Mouse (Mus musculus): ENCODE measurements around the gene Exoc1. TPM values are rescaled to one million over a fixed set of nuclear protein-coding genes. Genes with fewer than 3 reads are reported as not detected.

The Exoc1 gene
- 60.6 and 63.2 TPM in 2 replicates for polyA plus RNA-seq (2015; fragmentation: Nextera tagmentation; extraction: Ambion mirVana)

- Histone ChIP-seq H3K4me3 (peak within 1 kb of the TSS; percentile 94), H3K27ac (peak within 1 kb of the TSS; percentile 81), H3K27me3 (replicated peaks) (no peaks in the 10 kb centered on the region), H3K4me1 (peaks cover 16% of the 10 kb centered on the region), H3K36me3 (replicated peaks) (no peaks in the 10 kb centered on the region), H3K9ac (peak within 1 kb of the TSS; percentile 75), H3K4me2 (peak within 1 kb of the TSS; percentile 82), H3K9me3 (no peaks in the 10 kb centered on the region)
- ATAC-seq (replicated peaks): peak; percentile 100
- under 1% methylated on average over 39 of the region's 39 CpGs for WGBS
These were observed at the start of gene Exoc1 for GRCm38 (mm10) chr5:76529040-76529703. Exoc1 (plus strand) TSS chr5:76529311.

DNA sequence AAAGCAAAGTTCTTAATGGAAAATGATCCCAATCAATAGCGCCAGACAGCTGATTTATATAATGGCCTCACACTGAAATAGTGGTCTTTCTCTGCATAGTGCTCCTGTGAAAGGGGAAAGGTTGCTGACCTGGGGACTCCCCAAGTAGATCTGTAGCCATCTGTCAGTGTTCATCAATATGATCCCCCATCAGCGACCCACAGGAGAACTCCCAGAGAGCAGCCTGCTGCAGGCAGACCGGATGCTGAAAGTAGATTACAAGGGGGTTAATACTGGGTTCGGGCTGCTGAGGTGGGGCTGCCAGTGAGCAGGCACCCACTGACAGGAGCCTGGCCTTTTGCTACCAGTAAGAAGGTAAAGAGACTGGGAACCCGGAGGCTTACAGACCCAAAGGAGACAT lies 45.3 kb upstream of the Exoc1 start, which contains the start of gene Gm7271:
TSS of gene Gm7271 (plus strand) at position 230 of the 400 bp plus-strand sequence.
- Histone ChIP-seq H3K4me1 (0 out of 2 replicates have a peak, but pooled peaks cover 3% of the 10 kb centered on the region), H3K4me3 (no peak within 1 kb of the TSS), H3K36me3 (replicated peaks) (no peaks in the 10 kb centered on the region), H3K4me2 (no peak within 1 kb of the TSS), H3K27ac (no peak within 1 kb of the TSS), H3K27me3 (replicated peaks) (no peaks in the 10 kb centered on the region), H3K9ac (no peak within 1 kb of the TSS), H3K9me3 (no peaks in the 10 kb centered on the region)
- WGBS: 48% methylated on average over 5 of the region's 5 CpGs
- ATAC-seq (replicated peaks): no peak

DNA sequence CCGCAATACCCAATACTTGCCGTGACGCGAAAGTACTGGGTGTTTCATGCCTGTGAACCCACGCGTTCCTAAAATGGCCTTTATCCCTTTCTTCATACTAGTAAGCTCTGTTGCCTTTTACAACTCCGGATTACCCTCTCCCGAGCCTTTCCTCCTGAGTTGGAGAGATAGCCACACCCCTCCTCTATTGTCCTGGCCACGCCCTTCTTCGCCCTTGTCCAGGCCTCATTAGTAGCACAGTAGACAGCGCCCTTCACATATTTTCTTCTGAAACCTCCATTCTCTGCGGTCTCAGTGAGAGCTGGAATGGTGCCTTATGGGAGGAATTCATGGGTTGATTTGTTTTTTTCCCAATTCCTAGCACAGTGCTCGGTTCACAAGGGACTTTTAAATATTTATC lies 34.0 kb upstream of the Exoc1 start:
- Histone ChIP-seq H3K27ac (no peak overlapping the region), H3K36me3 (replicated peaks) (no peaks in the 10 kb centered on the region), H3K9me3 (no peaks in the 10 kb centered on the region), H3K4me3 (no peak overlapping the region), H3K27me3 (replicated peaks) (no peaks in the 10 kb centered on the region), H3K4me2 (no peak overlapping the region), H3K9ac (no peak overlapping the region), H3K4me1 (no peaks in the 10 kb centered on the region)
- no peak for ATAC-seq (replicated peaks)
- 78% methylated on average over 13 of the region's 13 CpGs for WGBS

GRCm38 (mm10) chr5:76522446-76522845 lies 6.7 kb upstream of the Exoc1 start:
- Histone ChIP-seq H3K4me2 (no peak overlapping the region), H3K9ac (no peak overlapping the region), H3K27ac (no peak overlapping the region), H3K27me3 (replicated peaks) (no peaks in the 10 kb centered on the region), H3K4me1 (no peaks in the 10 kb centered on the region), H3K36me3 (replicated peaks) (no peaks in the 10 kb centered on the region), H3K4me3 (no peak overlapping the region), H3K9me3 (no peaks in the 10 kb centered on the region)
- 82% methylated on average over 1 of the region's 1 CpGs for WGBS
- ATAC-seq (replicated peaks): no peak

GRCm38 (mm10) chr5:76524623-76525022 lies 4.5 kb upstream of the Exoc1 start:
- Histone ChIP-seq H3K36me3 (replicated peaks) (no peaks in the 10 kb centered on the region), H3K9me3 (no peaks in the 10 kb centered on the region), H3K4me2 (no peak overlapping the region), H3K4me3 (no peak overlapping the region), H3K4me1 (no peaks in the 10 kb centered on the region), H3K27me3 (replicated peaks) (no peaks in the 10 kb centered on the region), H3K27ac (no peak overlapping the region), H3K9ac (no peak overlapping the region)
- WGBS: 72% methylated on average over 5 of the region's 5 CpGs
- ATAC-seq (replicated peaks): no peak

GRCm38 (mm10) chr5:76525066-76525465 lies 4.0 kb upstream of the Exoc1 start:
- no peak for ATAC-seq (replicated peaks)
- H3K36me3 ChIP-seq (replicated peaks): no peaks in the 10 kb centered on the region

DNA sequence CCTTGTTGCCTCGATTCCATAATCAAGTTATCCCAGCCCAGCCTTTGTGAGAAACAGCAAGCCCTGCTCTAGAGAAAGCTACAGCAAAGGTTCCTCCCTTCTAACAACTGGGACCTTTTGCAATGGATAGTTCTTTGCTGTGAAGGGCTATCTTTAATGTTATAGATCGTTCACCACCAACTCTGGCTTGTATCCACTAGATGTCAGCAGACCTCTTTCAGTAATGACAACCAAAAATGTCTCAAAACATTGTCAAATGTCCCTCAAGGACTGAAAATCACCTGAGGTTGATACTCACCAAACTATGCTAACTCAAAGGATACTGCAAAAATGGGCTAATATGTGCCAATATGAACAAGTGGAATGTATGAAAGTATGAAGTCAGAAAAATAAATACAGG lies 3.3 kb upstream of the Exoc1 start:
- no peaks in the 10 kb centered on the region for H3K27me3 ChIP-seq (replicated peaks)
- no peak for ATAC-seq (replicated peaks)
- no peaks in the 10 kb centered on the region for H3K9me3 ChIP-seq
- no peak overlapping the region for H3K4me2 ChIP-seq
- no peak overlapping the region for H3K27ac ChIP-seq
- 42% methylated on average over 2 of the region's 2 CpGs for WGBS
- H3K4me1 ChIP-seq: peaks cover 11% of the 10 kb centered on the region
- H3K36me3 ChIP-seq (replicated peaks): no peaks in the 10 kb centered on the region
- H3K9ac ChIP-seq: no peak overlapping the region
- H3K4me3 ChIP-seq: no peak overlapping the region

More at GRCm38 (mm10) chr5:76525066-76525465, 4.0 kb upstream of the Exoc1 start:
- peaks cover 4% of the 10 kb centered on the region for H3K4me1 ChIP-seq
- no peak overlapping the region for H3K9ac ChIP-seq
- H3K4me2 ChIP-seq: no peak overlapping the region
- WGBS: 69% methylated on average over 4 of the region's 4 CpGs
- H3K9me3 ChIP-seq: no peaks in the 10 kb centered on the region
- H3K27me3 ChIP-seq (replicated peaks): no peaks in the 10 kb centered on the region
- no peak overlapping the region for H3K4me3 ChIP-seq
- H3K27ac ChIP-seq: no peak overlapping the region

- Histone ChIP-seq H3K27me3 (replicated peaks) (no peaks in the 10 kb centered on the region), H3K4me1 (peaks cover 16% of the 10 kb centered on the region), H3K4me2 (peak overlapping the region; percentile 82), H3K27ac (peak overlapping the region; percentile 81), H3K9ac (peak overlapping the region; percentile 75), H3K36me3 (replicated peaks) (0 out of 2 replicates have a peak, but pooled peaks cover 2% of the 10 kb centered on the region), H3K4me3 (peak overlapping the region; percentile 94), H3K9me3 (no peaks in the 10 kb centered on the region)
- ATAC-seq (replicated peaks): peak; percentile 51; the same call in 1 of the 2 replicates
- whole genome bisulfite sequencing: 8% methylated on average over 9 of the region's 9 CpGs
These were observed 574 bp downstream of the Exoc1 start for GRCm38 (mm10) chr5:76529704-76530066.

GRCm38 (mm10) chr5:76533186-76533585 lies 4.1 kb downstream of the Exoc1 start:
- H3K27ac ChIP-seq: no peak overlapping the region
- no peaks in the 10 kb centered on the region for H3K9me3 ChIP-seq
- no peak overlapping the region for H3K4me3 ChIP-seq
- peaks cover 16% of the 10 kb centered on the region for H3K4me1 ChIP-seq
- WGBS: 90% methylated on average over 6 of the region's 6 CpGs
- H3K4me2 ChIP-seq: no peak overlapping the region
- no peak for ATAC-seq (replicated peaks)
- no peaks in the 10 kb centered on the region for H3K27me3 ChIP-seq (replicated peaks)
- H3K36me3 ChIP-seq (replicated peaks): peaks cover 19% of the 10 kb centered on the region
- no peak overlapping the region for H3K9ac ChIP-seq

DNA sequence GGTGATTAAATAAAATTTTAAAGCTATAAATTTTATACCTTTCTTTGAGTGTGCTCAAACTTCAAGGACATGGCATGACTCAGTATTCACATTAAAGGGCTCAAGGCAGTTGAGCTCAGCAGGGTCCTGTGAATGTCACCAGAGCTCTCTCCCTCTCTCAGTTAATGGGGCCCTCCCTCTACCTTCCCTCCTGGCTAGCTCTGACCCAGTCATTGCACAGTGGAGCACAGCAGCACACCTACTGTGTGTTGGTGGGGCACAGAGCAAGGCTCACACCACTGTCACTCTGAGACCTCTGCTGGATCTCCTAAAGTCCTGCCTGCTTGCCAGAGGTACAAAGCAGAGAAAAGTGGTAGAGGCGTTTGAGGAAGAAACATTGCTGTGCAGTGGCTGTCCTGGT lies 7.1 kb downstream of the Exoc1 start:
- no peaks in the 10 kb centered on the region for H3K27me3 ChIP-seq (replicated peaks)
- no peak overlapping the region for H3K4me2 ChIP-seq
- ATAC-seq (replicated peaks): no peak
- no peaks in the 10 kb centered on the region for H3K9me3 ChIP-seq
- 0 out of 2 replicates have a peak, but pooled peaks cover 3% of the 10 kb centered on the region for H3K4me1 ChIP-seq
- no peak overlapping the region for H3K9ac ChIP-seq
- no peak overlapping the region for H3K27ac ChIP-seq
- no peak overlapping the region for H3K4me3 ChIP-seq
- WGBS: 83% methylated on average over 1 of the region's 1 CpGs
- H3K36me3 ChIP-seq (replicated peaks): peaks cover 28% of the 10 kb centered on the region

DNA sequence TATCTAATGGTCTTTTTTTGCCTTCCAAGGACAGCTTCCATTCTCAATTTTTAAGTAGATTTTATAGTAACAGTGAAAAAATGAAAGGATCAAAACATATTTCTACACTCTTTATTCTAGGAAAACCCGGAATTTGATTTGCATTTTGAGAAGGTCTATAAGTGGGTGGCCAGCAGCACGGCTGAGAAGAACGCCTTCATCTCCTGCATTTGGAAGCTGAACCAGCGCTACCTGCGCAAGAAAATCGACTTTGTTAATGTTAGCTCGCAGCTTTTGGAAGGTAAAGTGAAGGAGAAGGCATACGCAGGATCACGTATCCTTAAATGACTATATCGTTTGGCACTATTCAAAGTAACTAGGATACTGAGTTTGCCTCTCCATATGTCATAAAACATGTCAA lies 8.5 kb downstream of the Exoc1 start:
- H3K27ac ChIP-seq: no peak overlapping the region
- H3K9ac ChIP-seq: no peak overlapping the region
- no peaks in the 10 kb centered on the region for H3K4me1 ChIP-seq
- H3K4me2 ChIP-seq: no peak overlapping the region
- H3K36me3 ChIP-seq (replicated peaks): peaks cover 35% of the 10 kb centered on the region
- H3K4me3 ChIP-seq: no peak overlapping the region
- no peaks in the 10 kb centered on the region for H3K27me3 ChIP-seq (replicated peaks)
- no peaks in the 10 kb centered on the region for H3K9me3 ChIP-seq
- no peak for ATAC-seq (replicated peaks)
- WGBS: 96% methylated on average over 10 of the region's 10 CpGs

DNA sequence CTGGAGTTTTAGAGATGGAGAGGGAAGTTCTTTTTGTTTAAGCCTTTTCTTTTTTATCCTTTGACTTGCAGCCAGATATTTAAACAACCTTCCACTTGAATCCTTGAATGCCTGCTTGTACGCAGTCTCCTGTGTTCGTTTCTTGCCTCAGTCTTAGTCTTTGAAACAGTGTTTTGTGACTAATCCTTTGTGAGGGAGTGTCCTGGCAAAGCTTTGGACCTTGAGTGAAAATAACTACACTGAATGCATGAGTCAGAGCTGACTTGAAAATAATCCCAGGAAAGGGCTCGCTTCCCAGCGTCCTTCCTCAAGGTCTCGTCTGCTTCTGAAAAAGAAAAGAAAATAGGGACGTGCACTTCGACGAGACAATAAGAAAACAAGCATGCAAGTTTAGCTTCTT lies 11.1 kb downstream of the Exoc1 start:
- 65% methylated on average over 8 of the region's 8 CpGs for WGBS
- H3K9ac ChIP-seq: no peak overlapping the region
- peaks cover 56% of the 10 kb centered on the region for H3K36me3 ChIP-seq (replicated peaks)

GRCm38 (mm10) chr5:76540842-76541241 lies 11.7 kb downstream of the Exoc1 start:
- Histone ChIP-seq H3K27me3 (replicated peaks) (no peaks in the 10 kb centered on the region), H3K27ac (no peak overlapping the region), H3K4me1 (no peaks in the 10 kb centered on the region), H3K4me3 (no peak overlapping the region), H3K36me3 (replicated peaks) (peaks cover 59% of the 10 kb centered on the region), H3K9me3 (no peaks in the 10 kb centered on the region), H3K9ac (no peak overlapping the region), H3K4me2 (no peak overlapping the region)
- no peak for ATAC-seq (replicated peaks)

More for the DNA sequence above, 11.1 kb downstream of the Exoc1 start:
- Histone ChIP-seq H3K4me3 (no peak overlapping the region), H3K9me3 (no peaks in the 10 kb centered on the region), H3K4me2 (no peak overlapping the region), H3K4me1 (no peaks in the 10 kb centered on the region), H3K27ac (no peak overlapping the region), H3K27me3 (replicated peaks) (no peaks in the 10 kb centered on the region)
- no peak for ATAC-seq (replicated peaks)

All from midbrain, embryonic 15.5 days (tissue).